Mouse (Mus musculus) midbrain, embryonic 11.5 days (tissue): Measurements from ENCODE around the gene Agr3. TPM values are rescaled to one million over a fixed set of nuclear protein-coding genes. Genes with fewer than 3 reads are reported as not detected.

Source experiments
- ATAC-seq: fragments of 200-750 bp; cut with Nextera tagmentation; 2 replicates; pipeline ENCODE4 v1.8.0; 2017; ENCODE audit warnings: moderate TSS enrichment, moderate library complexity; ENCODE audit not compliant: low FRiP score
- DNase-seq: peaks from one replicate; pipeline ENCODE4 v3.0.0; 2015; ENCODE audit warnings: low spot score; ENCODE audit errors: missing footprints
- H3K27ac ChIP-seq: fragments of 300-500 bp; sonication (generic); 2 replicates; pipeline ENCODE4 v1.5.1; 2014; ENCODE audit warnings: low read depth, low read length
- H3K27me3 ChIP-seq: fragments of 300-500 bp; sonication (generic); 2 replicates; pipeline ENCODE4 v1.6.1; 2014; ENCODE audit warnings: mild to moderate bottlenecking, low read length, moderate library complexity, mixed read lengths; ENCODE audit not compliant: control insufficient read depth, insufficient read depth
- H3K36me3 ChIP-seq: fragments of 300-500 bp; sonication (generic); 2 replicates; pipeline ENCODE4 v1.6.1; 2014; ENCODE audit warnings: mild to moderate bottlenecking, low read length, moderate library complexity, mixed read lengths; ENCODE audit not compliant: control insufficient read depth, insufficient read depth
- H3K4me1 ChIP-seq: fragments of 300-500 bp; sonication (generic); 2 replicates; pipeline ENCODE4 v1.6.1; 2014; ENCODE audit warnings: low read length; ENCODE audit not compliant: control insufficient read depth, insufficient read depth
- H3K4me2 ChIP-seq: fragments of 300-500 bp; sonication (generic); 2 replicates; pipeline ENCODE4 v1.6.1; 2014; ENCODE audit warnings: mild to moderate bottlenecking, moderate library complexity
- H3K4me3 ChIP-seq: fragments of 300-500 bp; sonication (generic); 2 replicates; pipeline ENCODE4 v1.5.1; 2014; ENCODE audit warnings: low read depth, low read length
- H3K9ac ChIP-seq: fragments of 300-500 bp; sonication (generic); 2 replicates; pipeline ENCODE4 v1.6.1; 2014; ENCODE audit warnings: low read length
- H3K9me3 ChIP-seq: fragments of 300-500 bp; sonication (generic); 2 replicates; pipeline ENCODE4 v1.6.1; 2016; ENCODE audit warnings: low read length; ENCODE audit not compliant: control insufficient read depth
- WGBS: fragments of 180-500 bp; shearing (Covaris S2); extraction: QIAGEN DNeasy Blood & Tissue Kit; methylation state at CpG from one replicate; pipeline ENCODE4 v1.1.7; 2014; 5-methylcytosine and 5-hydroxymethylcytosine counted together
- polyA plus RNA-seq: library from polyadenylated mRNA; unstranded; fragments of >200 nt; fragmentation: Nextera tagmentation; extraction: Ambion mirVana; gene quantifications from 2 replicates; pipeline ENCODE4 v1.2.1, GENCODE M21; 2014

The Agr3 gene
- polyA plus RNA-seq, 1 experiment from 2014 or later: not detected

DNA sequence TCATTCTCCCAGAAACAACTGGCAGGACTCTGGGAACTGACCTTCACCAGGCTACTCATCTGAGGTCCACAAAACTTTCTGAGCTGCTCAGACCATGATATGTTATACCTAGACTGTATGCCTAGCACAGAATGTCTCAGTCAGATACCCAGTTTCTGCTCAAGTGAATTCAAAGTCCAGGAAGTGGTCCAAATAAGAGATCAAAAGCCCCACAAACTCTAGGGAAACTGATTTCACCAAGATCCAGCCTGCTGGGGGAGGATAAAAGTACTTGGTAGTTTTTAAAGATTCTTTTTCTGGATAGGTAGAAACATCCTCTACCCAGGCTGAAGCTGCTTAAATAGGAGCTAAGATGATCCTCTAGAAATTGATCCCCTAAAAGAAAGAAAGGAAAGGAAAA lies 9.6 kb upstream of the Agr3 start:
- no peak for DNase-seq
- Histone ChIP-seq H3K27ac (no peak overlapping the region), H3K4me3 (no peak overlapping the region)

DNA sequence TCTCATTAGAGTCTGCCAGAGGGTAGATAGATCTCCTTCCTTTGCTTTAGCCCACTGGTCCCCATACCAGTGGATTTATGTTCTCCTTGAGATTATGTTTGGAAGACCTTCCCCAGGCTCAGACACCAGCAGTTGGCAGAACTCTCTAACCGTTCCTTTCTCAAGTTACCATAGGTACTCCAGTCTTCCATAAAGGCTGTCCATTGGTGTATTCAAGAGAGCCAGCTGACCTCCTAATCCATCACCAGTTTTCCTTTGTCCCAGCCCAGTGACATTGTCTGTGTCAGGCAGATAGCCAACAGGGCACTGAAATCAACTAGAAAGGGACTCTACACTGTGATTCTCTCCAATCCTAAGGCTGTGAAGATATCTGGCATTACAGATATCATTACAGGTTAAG lies 9.0 kb upstream of the Agr3 start:
- Histone ChIP-seq H3K9ac (no peak overlapping the region), H3K4me3 (no peak overlapping the region), H3K27me3 (no peaks in the 10 kb centered on the region), H3K4me1 (no peaks in the 10 kb centered on the region), H3K36me3 (no peaks in the 10 kb centered on the region), H3K27ac (no peak overlapping the region), H3K4me2 (no peak overlapping the region), H3K9me3 (no peaks in the 10 kb centered on the region)
- ATAC-seq: no peak
- WGBS: 29% methylated on average over 1 of the region's 1 CpGs
- no peak for DNase-seq

More for the DNA sequence above, 9.6 kb upstream of the Agr3 start:
- no peak overlapping the region for H3K9ac ChIP-seq
- H3K36me3 ChIP-seq: no peaks in the 10 kb centered on the region
- no peak for ATAC-seq
- no peaks in the 10 kb centered on the region for H3K4me1 ChIP-seq
- H3K27me3 ChIP-seq: no peaks in the 10 kb centered on the region
- H3K9me3 ChIP-seq: no peaks in the 10 kb centered on the region
- no peak overlapping the region for H3K4me2 ChIP-seq

- 81% methylated on average over 1 of the region's 1 CpGs for WGBS
- Histone ChIP-seq H3K9ac (no peak overlapping the region), H3K27ac (no peak overlapping the region), H3K4me3 (no peak overlapping the region), H3K27me3 (no peaks in the 10 kb centered on the region), H3K4me2 (no peak overlapping the region), H3K4me1 (no peaks in the 10 kb centered on the region), H3K9me3 (no peaks in the 10 kb centered on the region), H3K36me3 (no peaks in the 10 kb centered on the region)
- DNase-seq (no peak), ATAC-seq (no peak)
These were observed 7.4 kb upstream of the Agr3 start for GRCm38 (mm10) chr12:35918031-35918430.

GRCm38 (mm10) chr12:35927804-35928203 lies 2.4 kb downstream of the Agr3 start:
- Histone ChIP-seq H3K4me3 (no peak overlapping the region), H3K27me3 (no peaks in the 10 kb centered on the region)
- ATAC-seq: no peak

DNA sequence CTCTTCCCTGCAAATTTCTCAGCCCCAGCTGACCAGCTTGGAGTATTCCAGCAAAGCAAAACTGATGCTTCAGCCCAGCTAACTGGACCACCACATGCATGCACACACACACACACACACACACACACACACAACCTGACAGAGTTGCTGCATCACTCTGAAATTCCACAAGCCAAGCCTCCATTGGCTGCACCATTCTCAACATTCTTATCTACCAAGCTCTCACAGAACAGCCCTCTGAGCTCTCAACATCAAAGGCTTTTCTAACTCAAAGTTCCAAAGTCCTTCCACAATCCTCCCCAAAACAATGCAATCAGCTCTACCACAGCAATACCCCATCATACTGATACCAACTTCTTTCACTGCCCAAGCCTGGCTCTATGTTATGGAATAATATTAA lies 7.4 kb downstream of the Agr3 start:
- H3K9me3 ChIP-seq: no peaks in the 10 kb centered on the region
- H3K4me1 ChIP-seq: no peaks in the 10 kb centered on the region
- DNase-seq: no peak
- no peak overlapping the region for H3K27ac ChIP-seq
- ATAC-seq: no peak
- no peak overlapping the region for H3K9ac ChIP-seq
- H3K4me2 ChIP-seq: no peak overlapping the region
- no peaks in the 10 kb centered on the region for H3K27me3 ChIP-seq
- H3K4me3 ChIP-seq: no peak overlapping the region
- no peaks in the 10 kb centered on the region for H3K36me3 ChIP-seq

More at GRCm38 (mm10) chr12:35927804-35928203, 2.4 kb downstream of the Agr3 start:
- DNase-seq: no peak
- H3K9me3 ChIP-seq: no peaks in the 10 kb centered on the region
- no peaks in the 10 kb centered on the region for H3K4me1 ChIP-seq
- 76% methylated on average over 2 of the region's 2 CpGs for WGBS
- no peak overlapping the region for H3K9ac ChIP-seq
- no peaks in the 10 kb centered on the region for H3K36me3 ChIP-seq
- H3K27ac ChIP-seq: no peak overlapping the region
- no peak overlapping the region for H3K4me2 ChIP-seq

DNA sequence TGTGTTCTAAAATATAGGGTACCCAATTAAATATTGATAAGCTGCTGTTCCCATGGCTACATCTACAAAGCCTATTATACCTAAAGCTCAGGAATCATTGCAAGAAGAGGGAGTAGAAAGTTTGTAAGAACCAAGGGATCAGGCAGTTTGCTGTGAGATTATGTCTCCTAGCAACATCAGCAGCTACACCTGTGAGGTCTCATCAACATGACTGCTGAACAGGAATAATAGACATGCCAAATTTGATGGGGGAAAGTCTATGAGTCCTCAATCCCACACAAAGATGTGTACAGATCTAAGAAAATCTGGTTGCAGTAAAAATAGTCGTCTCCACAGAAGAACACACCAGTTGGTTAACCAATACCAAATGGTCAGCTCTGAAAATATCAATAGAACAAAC lies 26.3 kb downstream of the Agr3 start:
- Histone ChIP-seq H3K27ac (no peak overlapping the region), H3K9ac (no peak overlapping the region), H3K4me3 (no peak overlapping the region), H3K4me2 (no peak overlapping the region), H3K9me3 (no peaks in the 10 kb centered on the region), H3K4me1 (peaks cover 2% of the 10 kb centered on the region; the same call in 1 of the 2 replicates), H3K36me3 (no peaks in the 10 kb centered on the region), H3K27me3 (no peaks in the 10 kb centered on the region)
- ATAC-seq: peak; percentile 38; the same call in 1 of the 2 replicates
- 35% methylated on average over 1 of the region's 1 CpGs for WGBS
- no peak for DNase-seq

GRCm38 (mm10) chr12:35957235-35957634 lies 31.8 kb downstream of the Agr3 start:
- no peak for ATAC-seq
- no peak overlapping the region for H3K4me2 ChIP-seq
- no peak for DNase-seq
- H3K9ac ChIP-seq: no peak overlapping the region
- H3K36me3 ChIP-seq: no peaks in the 10 kb centered on the region
- no peaks in the 10 kb centered on the region for H3K4me1 ChIP-seq
- no peak overlapping the region for H3K27ac ChIP-seq
- no peaks in the 10 kb centered on the region for H3K9me3 ChIP-seq
- H3K4me3 ChIP-seq: no peak overlapping the region
- H3K27me3 ChIP-seq: no peaks in the 10 kb centered on the region
- 87% methylated on average over 2 of the region's 2 CpGs for WGBS

DNA sequence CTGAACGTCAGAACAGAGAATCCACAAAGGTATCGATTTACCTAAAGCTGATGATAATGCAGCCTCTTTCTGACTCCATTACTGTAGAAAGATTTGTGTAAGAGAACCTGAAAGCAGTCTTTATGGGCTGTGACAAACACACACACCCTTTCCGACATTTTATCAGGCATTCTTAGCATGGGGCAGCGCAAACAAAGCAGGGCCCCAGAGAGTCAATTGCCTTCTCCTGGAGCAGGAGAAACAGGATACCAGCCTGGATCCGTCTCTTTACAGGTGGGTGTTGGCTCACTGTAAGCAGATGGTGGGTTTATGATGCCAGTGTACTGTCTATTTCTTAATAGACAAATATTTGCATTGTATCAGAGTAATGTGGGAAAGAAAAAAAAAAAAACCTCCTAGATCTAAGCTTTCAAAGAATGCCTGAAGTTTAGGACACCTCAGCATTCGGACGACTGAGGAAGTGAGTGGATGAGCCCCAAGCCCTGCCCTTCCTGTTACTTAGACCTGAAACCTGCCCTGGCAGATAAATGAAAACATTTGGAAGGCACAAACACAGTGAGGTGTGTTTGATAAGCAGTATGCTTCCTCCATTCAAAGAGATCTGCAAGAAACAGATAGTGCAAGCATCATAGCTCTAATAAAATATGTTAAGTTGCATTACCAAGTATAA lies 40.8 kb downstream of the Agr3 start:
- DNase-seq (no peak), ATAC-seq (no peak)
- H3K27me3 ChIP-seq: no peaks in the 10 kb centered on the region
- H3K27ac ChIP-seq: no peak overlapping the region
- H3K4me1 ChIP-seq: no peaks in the 10 kb centered on the region
- no peaks in the 10 kb centered on the region for H3K36me3 ChIP-seq
- 69% methylated on average over 7 of the region's 7 CpGs for WGBS
- no peaks in the 10 kb centered on the region for H3K9me3 ChIP-seq
- H3K9ac ChIP-seq: no peak overlapping the region
- H3K4me3 ChIP-seq: no peak overlapping the region
- no peak overlapping the region for H3K4me2 ChIP-seq

DNA sequence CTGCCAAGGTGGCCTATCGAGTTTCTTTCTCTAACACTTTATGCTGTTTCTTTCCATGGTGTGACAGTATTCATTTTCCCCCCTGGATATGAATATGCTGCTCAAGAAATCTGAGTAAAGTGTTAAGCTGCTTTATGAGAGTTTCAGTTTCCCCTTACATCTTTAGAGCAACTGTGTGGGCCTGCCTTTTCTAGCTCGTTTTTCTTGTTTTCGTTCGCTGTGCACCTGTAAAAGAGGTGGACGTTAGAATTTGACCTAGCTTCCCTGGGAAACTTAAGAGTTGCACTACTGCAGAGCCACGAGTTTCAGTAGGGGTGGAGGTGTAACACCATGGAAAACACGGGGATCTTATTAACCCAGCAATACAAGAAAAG lies 41.3 kb downstream of the Agr3 start:
- no peaks in the 10 kb centered on the region for H3K27me3 ChIP-seq
- WGBS: 81% methylated on average over 7 of the region's 7 CpGs
- H3K9me3 ChIP-seq: no peaks in the 10 kb centered on the region
- H3K36me3 ChIP-seq: no peaks in the 10 kb centered on the region
- no peak overlapping the region for H3K4me2 ChIP-seq
- H3K9ac ChIP-seq: no peak overlapping the region
- no peak for DNase-seq
- no peak for ATAC-seq
- no peak overlapping the region for H3K4me3 ChIP-seq
- H3K27ac ChIP-seq: no peak overlapping the region
- no peaks in the 10 kb centered on the region for H3K4me1 ChIP-seq
